Mouse (Mus musculus) C2C12 (cell line): ENCODE measurements at regions not wholly inside any gene's neighbourhood (a gene's known extent, or its start where the extent isn't known, plus 50 kb on each side); places are given as distances from the start of the nearest gene placed in this dataset.

Source experiments
- H3K27me3 ChIP-seq: one replicate; pipeline ENCODE4 v1.6.1; 2011; ENCODE audit not compliant: control insufficient read depth, insufficient read depth, insufficient read length
- H3K36me3 ChIP-seq: one replicate; pipeline ENCODE4 v1.6.1; 2011; ENCODE audit not compliant: control insufficient read depth, insufficient read depth
- H3K4me3 ChIP-seq: one replicate; pipeline ENCODE4 v1.5.1; 2011; ENCODE audit warnings: mild to moderate bottlenecking, control low read depth; ENCODE audit not compliant: poor library complexity, insufficient read depth, severe bottlenecking
- H3K79me2 ChIP-seq: one replicate; pipeline ENCODE4 v1.6.1; 2011; ENCODE audit not compliant: control insufficient read depth, insufficient read depth
- H3K79me3 ChIP-seq: one replicate; pipeline ENCODE4 v1.6.1; 2011; ENCODE audit warnings: low read depth, control low read depth
- H3ac ChIP-seq: one replicate; pipeline ENCODE3; 2011; ENCODE audit warnings: low read depth; ENCODE audit not compliant: control insufficient read depth, insufficient read length
- CEBPB ChIP-seq: IDR thresholded peaks from one replicate; pipeline ENCODE4 v1.6.1; 2011; ENCODE audit warnings: low read depth, mild to moderate bottlenecking, control low read depth, moderate library complexity
- CTCF ChIP-seq: IDR thresholded peaks from one replicate; pipeline ENCODE4 v1.5.1; 2011; ENCODE audit not compliant: control insufficient read depth, insufficient read depth, insufficient read length
- FOSL1 ChIP-seq: IDR thresholded peaks from one replicate; pipeline ENCODE4 v1.8.0; 2011; ENCODE audit warnings: mild to moderate bottlenecking, low read length; ENCODE audit not compliant: poor library complexity, insufficient read depth, severe bottlenecking
- MAX ChIP-seq: IDR thresholded peaks from one replicate; pipeline ENCODE4 v1.6.1; 2011; ENCODE audit warnings: mild to moderate bottlenecking, control low read depth
- MYOD1 ChIP-seq: IDR thresholded peaks from one replicate; pipeline ENCODE4 v1.6.1; 2011; ENCODE audit warnings: low read depth; ENCODE audit not compliant: control insufficient read depth, insufficient read length
- MYOG ChIP-seq: IDR thresholded peaks from one replicate; pipeline ENCODE4 v1.6.1; 2011; ENCODE audit not compliant: control insufficient read depth, insufficient read length; ENCODE audit errors: extremely low read depth
- USF1 ChIP-seq: IDR thresholded peaks from one replicate; pipeline ENCODE4 v1.6.1; 2011; ENCODE audit warnings: low read depth, mild to moderate bottlenecking, control low read depth, moderate library complexity

- no peak for TF ChIP-seq USF1
- no peak for TF ChIP-seq MYOD1
- no peak for TF ChIP-seq MYOG
- no peak for TF ChIP-seq CEBPB
- no peak for TF ChIP-seq FOSL1
- TF ChIP-seq CTCF: no peak
- no peak for TF ChIP-seq MAX
- Histone ChIP-seq H3K79me2 (no peaks in the 10 kb centered on the region), H3K27me3 (peaks cover 7% of the 10 kb centered on the region), H3K4me3 (no peak overlapping the region), H3K79me3 (no peaks in the 10 kb centered on the region), H3ac (no peak overlapping the region), H3K36me3 (no peaks in the 10 kb centered on the region)
These were observed 102.7 kb downstream of the Ptpn20 start for GRCm38 (mm10) chr14:33691690-33692089.

GRCm38 (mm10) chr14:33694224-33694623 lies 105.2 kb downstream of the Ptpn20 start:
- H3K79me3 ChIP-seq: no peaks in the 10 kb centered on the region
- H3K79me2 ChIP-seq: no peaks in the 10 kb centered on the region
- no peak overlapping the region for H3ac ChIP-seq
- peaks cover 6% of the 10 kb centered on the region for H3K27me3 ChIP-seq
- no peak for TF ChIP-seq USF1
- no peak for TF ChIP-seq FOSL1
- no peak for TF ChIP-seq MYOD1
- TF ChIP-seq MAX: no peak
- TF ChIP-seq CEBPB: no peak
- no peak for TF ChIP-seq CTCF
- H3K36me3 ChIP-seq: no peaks in the 10 kb centered on the region
- no peak overlapping the region for H3K4me3 ChIP-seq

- TF ChIP-seq CTCF (peak; percentile 47), FOSL1 (no peak)
- Histone ChIP-seq H3K27me3 (peaks cover 6% of the 10 kb centered on the region), H3ac (no peak overlapping the region), H3K79me3 (no peaks in the 10 kb centered on the region), H3K4me3 (no peak overlapping the region), H3K79me2 (no peaks in the 10 kb centered on the region), H3K36me3 (no peaks in the 10 kb centered on the region)
These were observed 106.5 kb downstream of the Ptpn20 start for GRCm38 (mm10) chr14:33695362-33695982.

GRCm38 (mm10) chr14:33696817-33697216 lies 107.8 kb downstream of the Ptpn20 start:
- no peaks in the 10 kb centered on the region for H3K36me3 ChIP-seq
- no peak overlapping the region for H3ac ChIP-seq
- peaks cover 6% of the 10 kb centered on the region for H3K27me3 ChIP-seq
- no peak overlapping the region for H3K4me3 ChIP-seq
- TF ChIP-seq MYOG (no peak), FOSL1 (no peak), USF1 (no peak), MYOD1 (no peak)
- no peaks in the 10 kb centered on the region for H3K79me3 ChIP-seq
- no peaks in the 10 kb centered on the region for H3K79me2 ChIP-seq

- TF ChIP-seq MYOG (no peak), CTCF (no peak), MYOD1 (no peak), FOSL1 (no peak), MAX (no peak), USF1 (no peak), CEBPB (no peak)
- H3K79me3 ChIP-seq: no peaks in the 10 kb centered on the region
These were observed 110.9 kb downstream of the Ptpn20 start for GRCm38 (mm10) chr14:33699777-33700438.

GRCm38 (mm10) chr14:33707661-33708297 lies 118.8 kb downstream of the Ptpn20 start:
- TF ChIP-seq MYOG: no peak
- no peak for TF ChIP-seq CTCF
- no peak for TF ChIP-seq FOSL1
- no peak for TF ChIP-seq MYOD1
- TF ChIP-seq MAX: no peak
- TF ChIP-seq CEBPB: no peak
- TF ChIP-seq USF1: no peak
- no peaks in the 10 kb centered on the region for H3K36me3 ChIP-seq
- no peaks in the 10 kb centered on the region for H3K79me3 ChIP-seq
- no peaks in the 10 kb centered on the region for H3K79me2 ChIP-seq
- H3ac ChIP-seq: no peak overlapping the region
- no peak overlapping the region for H3K4me3 ChIP-seq
- H3K27me3 ChIP-seq: no peaks in the 10 kb centered on the region

More at GRCm38 (mm10) chr14:33699777-33700438, 110.9 kb downstream of the Ptpn20 start:
- no peak overlapping the region for H3K4me3 ChIP-seq
- no peaks in the 10 kb centered on the region for H3K79me2 ChIP-seq
- H3K27me3 ChIP-seq: peaks cover 6% of the 10 kb centered on the region
- H3K36me3 ChIP-seq: no peaks in the 10 kb centered on the region
- H3ac ChIP-seq: no peak overlapping the region
